22 mouse cellular contexts compared by ENCODE assay signal in the genomic region with DNA sequence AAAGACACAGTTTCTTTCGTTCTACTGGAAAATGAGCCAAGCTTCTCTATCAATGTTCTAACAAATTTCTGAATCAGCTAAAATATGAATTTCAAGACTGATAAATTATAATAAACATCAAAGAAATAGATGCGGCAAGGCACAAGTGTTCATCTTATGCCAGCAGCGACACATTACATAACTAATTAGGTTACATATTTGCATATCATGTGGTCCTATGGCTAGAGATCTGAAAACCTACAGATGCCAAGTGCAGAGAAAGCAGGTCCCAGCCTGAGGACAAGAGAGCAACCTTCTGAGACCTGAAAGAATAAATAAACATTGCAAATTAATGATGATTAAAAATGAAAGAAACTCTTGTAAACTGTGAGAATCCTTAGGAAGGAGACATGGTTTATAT.
A peak's percentile ranks its signal among the peaks of the same experiment; 100 is the strongest.
DNase-seq lines count a peak whose midpoint lies in the region; ATAC-seq and TF ChIP-seq lines count a peak whose summit lies in the region.
"Had no signal": no experiment of that assay in that cellular context is flagged by ENCODE, and none has a peak within 500 bp of the region (broad histone marks: within the 10 kb centered on the region; RNA-seq: fewer than 3 reads in every experiment).

No protein-coding gene starts in this region.

- H3K36me3 ChIP-seq in midbrain, embryonic 15.5 days (replicated peaks): no peaks in the 10 kb centered on the region
- no peaks in the 10 kb centered on the region for H3K36me3 ChIP-seq in midbrain, embryonic 13.5 days
- H3K36me3 ChIP-seq: embryonic facial prominence, embryonic 13.5 days; embryonic facial prominence, embryonic 15.5 days; forebrain, embryonic 10.5 days; forebrain, embryonic 12.5 days had no signal

- 71% methylated on average over 3 of the region's 3 CpGs for WGBS in midbrain, embryonic 15.5 days
- 85% methylated on average over 3 of the region's 3 CpGs for WGBS in midbrain, embryonic 13.5 days

- H3K27me3 ChIP-seq in midbrain, embryonic 15.5 days (replicated peaks): no peaks in the 10 kb centered on the region
- H3K27me3 ChIP-seq in midbrain, embryonic 13.5 days: no peaks in the 10 kb centered on the region
- H3K27me3 ChIP-seq: embryonic facial prominence, embryonic 13.5 days; embryonic facial prominence, embryonic 15.5 days; forebrain, embryonic 12.5 days had no signal

- no peak for TF ChIP-seq CTCF in brain, embryonic 14.5 days (IDR thresholded peaks at IDR 0.05; ENCODE audit: borderline replicate concordance, extremely low read depth, insufficient read depth, insufficient read length)

- no peak overlapping the region for H3K9ac ChIP-seq in midbrain, embryonic 15.5 days
- no peak overlapping the region for H3K9ac ChIP-seq in midbrain, embryonic 13.5 days (replicated peaks)
- H3K9ac ChIP-seq: embryonic facial prominence, embryonic 13.5 days; embryonic facial prominence, embryonic 15.5 days; forebrain, embryonic 12.5 days had no signal

- no peak for TF ChIP-seq POLR2A in brain, embryonic 14.5 days (IDR thresholded peaks at IDR 0.05; ENCODE audit: borderline replicate concordance, extremely low read depth, insufficient read depth, insufficient read length, poor library complexity, severe bottlenecking)

- no peaks in the 10 kb centered on the region for H3K9me3 ChIP-seq in midbrain, embryonic 15.5 days
- H3K9me3 ChIP-seq in midbrain, embryonic 13.5 days: no peaks in the 10 kb centered on the region
- H3K9me3 ChIP-seq: embryonic facial prominence, embryonic 13.5 days; embryonic facial prominence, embryonic 15.5 days; forebrain, embryonic 10.5 days; forebrain, embryonic 12.5 days had no signal

- H3K4me1 ChIP-seq in midbrain, embryonic 15.5 days: no peaks in the 10 kb centered on the region
- no peaks in the 10 kb centered on the region for H3K4me1 ChIP-seq in midbrain, embryonic 13.5 days (replicated peaks)
- H3K4me1 ChIP-seq: embryonic facial prominence, embryonic 13.5 days; embryonic facial prominence, embryonic 15.5 days; forebrain, embryonic 10.5 days; forebrain, embryonic 12.5 days had no signal

- ATAC-seq in midbrain, embryonic 15.5 days (replicated peaks): peak; percentile 60; the same call in 1 of the 2 replicates
- no peak for ATAC-seq in midbrain, embryonic 13.5 days
- ATAC-seq: forebrain, embryonic 14.5 days; forebrain, embryonic 16.5 days had no signal

- H3K4me3 ChIP-seq in midbrain, embryonic 15.5 days: no peak overlapping the region
- no peak overlapping the region for H3K4me3 ChIP-seq in midbrain, embryonic 13.5 days (replicated peaks)
- H3K4me3 ChIP-seq: embryonic facial prominence, embryonic 13.5 days; embryonic facial prominence, embryonic 15.5 days; erythroblast, embryonic 14.5 days; forebrain, embryonic 10.5 days; forebrain, embryonic 12.5 days had no signal

- peak; percentile 7 for DNase-seq in brain, adult 2 months (ENCODE audit: low read depth, low spot score)
- peak; percentile 25 for DNase-seq in brain, embryonic 14.5 days (ENCODE audit: low read depth)
- no peak for DNase-seq in right cerebral cortex, postnatal 10 days (ENCODE audit: low spot score in 2 of 2)
- DNase-seq: adrenal gland, adult 2 months; adrenal gland, postnatal 10 days; adrenal gland, postnatal 25 days; cerebellum, adult 11 months; cerebellum, adult 18-20 months; cerebellum, adult 8-10 months; cerebellum, adult 9-11 months; cerebellum, postnatal 14 days; cerebellum, postnatal 36 days; embryo, embryonic 11 days had no signal

- no peak overlapping the region for H3K27ac ChIP-seq in midbrain, embryonic 15.5 days
- H3K27ac ChIP-seq in midbrain, embryonic 13.5 days: no peak overlapping the region
- H3K27ac ChIP-seq: embryonic facial prominence, embryonic 13.5 days; embryonic facial prominence, embryonic 15.5 days; forebrain, embryonic 10.5 days; forebrain, embryonic 12.5 days had no signal

- no peak overlapping the region for H3K4me2 ChIP-seq in midbrain, embryonic 15.5 days
- no peak overlapping the region for H3K4me2 ChIP-seq in midbrain, embryonic 13.5 days (replicated peaks)
- H3K4me2 ChIP-seq: embryonic facial prominence, embryonic 13.5 days; embryonic facial prominence, embryonic 15.5 days; forebrain, embryonic 12.5 days had no signal

Comparison
In these comparisons a context has a peak if more than half of its experiments do, and no peak if none do; other contexts are left out.
1. DNase-seq: peak in brain, adult 2 months (single experiment) and brain, embryonic 14.5 days (single experiment); none in right cerebral cortex, postnatal 10 days (0 of 2).